Mouse (Mus musculus): ENCODE results near the gene Pim3.

Pim3 gene
- long read RNA-seq, experiment 1, transcript Pim3-201 (6 exons, 2,427 nt), result major isoform, 50 of 55 reads
- long read RNA-seq, experiment 1, partial matches to known transcripts, result 2 of 55 reads
- long read RNA-seq, experiment 1, other reads (novel, unspliced or antisense), result 3 of 55 reads
- long read RNA-seq, experiment 2, transcript Pim3-201 (6 exons, 2,427 nt), result major isoform, 133 of 145 reads
- long read RNA-seq, experiment 2, partial matches to known transcripts, result 6 of 145 reads
- long read RNA-seq, experiment 2, other reads (novel, unspliced or antisense), result 6 of 145 reads

DNA sequence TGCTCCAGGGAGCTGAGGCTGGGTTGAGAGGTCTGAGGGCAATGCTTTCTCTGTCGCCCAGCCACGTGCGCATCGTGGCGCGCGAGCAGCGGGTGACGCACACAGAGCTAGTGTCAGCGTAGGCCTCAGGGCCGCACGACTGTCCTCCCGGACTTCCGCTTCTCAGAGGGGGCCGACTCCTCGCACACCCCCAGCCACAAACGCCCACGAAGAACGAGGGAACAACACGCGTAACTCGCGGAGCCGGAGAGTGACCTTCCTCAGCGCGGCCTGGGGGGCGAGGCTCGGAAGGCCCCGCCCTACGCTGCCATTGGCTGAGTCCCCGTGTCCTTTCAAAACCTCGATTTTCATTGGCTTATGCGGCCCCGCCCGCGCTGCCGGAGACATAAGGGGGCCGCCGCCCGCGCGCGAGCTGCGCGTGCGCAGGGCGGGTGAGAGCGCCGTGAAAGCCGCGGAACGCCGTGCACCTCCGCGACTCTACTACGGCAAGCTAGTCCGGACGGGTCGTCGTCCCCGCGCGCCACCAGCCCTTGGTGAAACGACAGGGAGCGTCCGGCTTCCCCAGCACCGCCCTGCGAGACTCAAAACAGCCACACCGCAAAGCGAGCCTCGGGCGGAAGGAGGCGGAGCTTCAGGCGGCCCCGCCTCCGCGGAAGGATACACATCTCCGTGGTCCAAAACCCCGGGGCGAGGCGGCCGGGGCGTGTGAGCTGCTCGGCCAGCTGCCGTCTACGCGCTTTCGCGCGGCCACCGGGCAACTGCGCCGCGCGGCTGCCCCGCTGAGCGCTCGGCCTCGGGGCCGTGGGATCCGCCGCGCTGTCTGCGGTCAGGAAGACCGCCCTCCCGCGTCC, at the start of gene Pim3:
Gene Pim3 (plus strand): TSS at position 415 of the 851 bp plus-strand sequence.
- intact Hi-C loops (cut with DNase I), result no loop called here

DNA sequence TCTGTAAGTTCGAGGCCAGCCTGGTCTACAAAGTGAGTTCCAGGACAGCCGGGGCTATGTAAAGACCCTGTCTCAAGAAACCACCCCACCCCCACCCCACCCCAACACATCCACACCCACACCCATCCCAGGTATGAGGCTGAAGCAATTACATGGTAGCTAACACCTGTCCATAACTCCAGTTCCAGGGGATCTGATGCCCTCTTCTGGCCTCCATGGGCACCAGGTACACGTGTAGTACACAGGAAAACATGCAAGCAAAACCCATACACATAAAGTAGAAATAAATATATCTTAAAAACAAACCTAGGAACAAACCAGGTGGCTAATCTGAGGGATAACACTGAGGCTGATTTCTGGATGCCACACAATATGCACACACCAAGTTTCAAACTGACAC, 48.7 kb upstream of the Pim3 start:
- intact Hi-C loops (cut with DNase I), result loop anchor here (1.0 kb wide), 1 partner anchor 55 kb away; no protein-coding TSS in a partner anchor

DNA sequence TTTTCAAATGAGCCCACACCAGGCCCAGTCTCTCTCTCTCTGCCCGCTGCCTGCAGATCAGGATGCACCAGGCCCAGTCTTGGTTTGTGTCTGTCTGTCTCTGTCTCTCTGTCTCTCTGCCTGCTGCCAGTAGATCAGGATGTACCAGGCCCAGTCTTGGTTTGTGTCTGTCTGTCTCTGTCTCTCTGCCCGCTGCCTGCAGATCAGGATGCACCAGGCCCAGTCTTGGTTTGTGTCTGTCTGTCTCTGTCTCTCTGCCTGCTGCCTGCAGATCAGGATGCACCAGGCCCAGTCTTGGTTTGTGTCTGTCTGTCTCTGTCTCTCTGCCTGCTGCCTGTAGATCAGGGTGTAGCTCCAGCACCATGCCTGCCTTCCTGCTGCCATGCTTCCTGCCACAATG, 48.1 kb upstream of the Pim3 start:
- intact Hi-C loops (cut with DNase I), result loop anchor here (1.0 kb wide), 1 partner anchor 56 kb away; no protein-coding TSS in a partner anchor

DNA sequence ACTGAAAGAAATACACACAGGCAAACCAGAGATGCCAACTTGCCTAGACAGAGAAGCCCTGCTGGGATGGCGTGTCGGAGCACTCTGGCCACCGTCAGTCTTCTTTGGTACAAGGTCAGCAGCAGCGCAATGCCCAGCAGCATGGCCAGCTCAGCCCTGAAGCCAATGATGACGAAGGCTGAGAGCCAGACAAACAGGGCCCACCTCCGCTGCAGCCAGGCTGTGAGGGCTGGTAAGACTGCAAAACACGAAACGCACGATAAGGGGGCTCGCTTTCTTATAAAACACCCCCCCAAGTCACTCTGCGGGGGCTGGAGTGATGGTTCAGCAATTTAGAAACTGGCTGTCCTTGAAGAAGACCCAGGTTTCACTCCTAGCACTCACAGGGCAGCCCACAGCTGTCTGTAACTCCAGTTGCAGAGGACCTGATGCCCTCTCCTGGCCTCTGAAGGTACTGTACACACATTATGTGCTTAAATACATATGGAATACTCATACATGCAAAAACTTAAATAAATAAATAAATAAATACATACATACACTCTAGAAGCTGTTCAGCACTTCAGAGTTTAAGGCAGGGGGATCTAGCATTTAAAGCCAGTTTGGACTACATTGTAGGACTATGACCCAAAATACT, 47.5 kb upstream of the Pim3 start:
- intact Hi-C loops (cut with DNase I), result no loop called here

DNA sequence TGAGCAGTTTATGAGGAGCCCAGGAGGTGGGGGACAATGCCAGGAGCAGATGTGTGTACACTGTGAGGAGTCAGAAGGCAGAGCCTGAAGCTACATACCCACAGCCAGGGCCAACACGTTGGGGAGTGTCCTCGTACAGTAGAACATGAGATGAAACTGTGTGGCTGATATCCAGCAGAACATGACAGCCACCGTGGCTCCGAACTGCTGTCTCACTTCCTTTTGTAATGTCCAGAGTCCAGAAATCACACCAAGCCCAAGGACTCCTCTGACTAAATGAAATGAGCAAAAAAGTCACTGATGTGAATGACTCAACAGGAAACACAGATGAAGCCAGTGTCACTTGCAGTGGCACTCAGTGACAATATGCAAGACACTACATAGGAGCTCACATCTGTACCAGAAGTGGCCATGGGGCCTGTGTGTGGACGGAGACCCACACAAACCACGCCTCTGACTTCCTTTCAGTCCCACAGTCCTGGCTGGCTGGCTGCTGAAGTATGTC, 46.7 kb upstream of the Pim3 start:
- intact Hi-C loops (cut with DNase I), result no loop called here

DNA sequence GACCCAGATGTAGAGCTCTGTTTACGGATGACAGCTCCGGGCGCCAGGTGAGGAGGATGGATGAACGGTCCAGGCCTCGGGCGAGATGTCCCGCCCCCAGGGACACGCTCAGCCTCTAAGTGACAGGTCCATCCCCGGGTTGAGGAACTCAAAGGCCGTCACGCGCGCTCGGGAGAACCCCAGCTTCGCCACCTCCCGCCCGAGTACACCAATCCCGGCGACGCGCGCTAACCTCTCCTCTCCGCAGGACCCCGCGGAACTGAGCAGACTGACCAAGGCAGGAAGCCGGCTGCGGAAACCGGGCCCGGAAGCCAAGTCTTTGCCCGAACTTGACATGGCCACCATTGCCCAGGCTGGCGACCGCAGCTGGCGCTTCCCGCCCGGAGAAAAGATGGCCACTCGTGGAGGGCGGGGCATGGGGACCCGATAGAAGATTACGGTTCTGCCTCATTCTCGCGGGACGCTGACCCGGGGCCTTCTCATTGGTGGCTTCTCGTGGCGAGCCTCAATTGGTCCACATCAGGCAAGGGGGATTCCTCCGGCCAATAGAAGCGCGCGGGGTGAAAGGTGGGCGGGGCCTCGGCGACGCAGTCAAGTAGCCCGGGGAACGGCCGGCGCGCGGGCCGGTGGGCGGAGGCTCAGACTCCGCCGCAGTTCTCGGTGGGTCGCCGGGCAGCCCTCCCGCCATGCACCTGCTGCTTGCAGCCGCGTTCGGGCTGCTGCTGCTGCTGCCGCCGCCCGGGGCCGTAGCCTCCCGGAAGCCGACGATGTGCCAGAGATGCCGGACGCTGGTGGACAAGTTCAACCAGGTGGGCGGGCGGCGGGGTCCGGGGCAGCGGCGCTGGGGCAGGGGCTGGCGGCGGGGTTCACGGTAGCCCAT, 42.7 kb upstream of the Pim3 start, which contains the start of the genes Alg12 and Creld2:
Gene Alg12 (minus strand): TSS at position 293 of the 880 bp plus-strand sequence.
Gene Creld2 (plus strand): TSS at position 621 of the 880 bp plus-strand sequence.
- intact Hi-C loops (cut with DNase I), result no loop called here

DNA sequence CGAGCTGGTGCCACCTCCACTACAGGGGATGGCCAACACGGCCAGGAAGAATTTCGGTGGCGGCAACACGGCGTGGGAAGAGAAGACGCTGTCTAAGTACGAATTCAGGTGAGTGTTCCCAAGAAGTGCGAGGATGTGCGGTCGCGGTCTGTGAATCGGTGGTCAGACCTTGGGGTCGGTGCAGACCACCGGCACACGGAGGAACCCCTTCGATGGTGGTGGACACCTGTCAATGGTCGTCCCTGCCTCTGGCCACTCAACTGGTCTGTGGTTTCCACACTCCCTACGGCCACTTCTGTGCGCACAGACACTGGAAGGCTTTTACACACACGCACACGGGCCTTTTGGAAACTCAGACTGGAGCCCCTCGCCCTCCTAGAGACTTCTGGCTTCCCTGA, 42.1 kb upstream of the Pim3 start:
- intact Hi-C loops (cut with DNase I), result loop anchor here (10.0 kb wide), 2 partner anchors 275 to 395 kb away; partner anchors contain the start of gene Ppp6r2

DNA sequence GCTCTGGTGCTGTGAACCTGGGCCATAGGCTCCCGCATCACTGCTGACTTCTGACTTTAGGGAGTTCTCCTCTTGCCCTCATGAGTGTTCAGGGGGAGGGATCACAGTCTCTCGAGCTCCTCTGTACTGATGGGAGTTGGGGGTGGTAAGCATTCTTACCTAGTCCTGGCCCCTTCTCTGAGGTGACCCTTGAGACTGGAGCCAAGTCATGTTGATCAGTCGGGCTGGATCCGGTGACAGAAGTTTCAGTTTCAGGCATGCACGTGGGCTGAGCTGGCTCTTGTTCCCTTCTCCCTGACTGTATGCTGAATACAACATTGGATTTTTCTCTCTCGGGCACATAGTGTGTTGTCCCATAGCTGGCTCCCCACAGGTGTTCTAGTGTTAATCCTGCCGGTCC, 40.6 kb upstream of the Pim3 start:
- intact Hi-C loops (cut with DNase I), result loop anchor here (10.0 kb wide), 2 partner anchors 273 to 393 kb away; partner anchors contain the start of gene Ppp6r2

DNA sequence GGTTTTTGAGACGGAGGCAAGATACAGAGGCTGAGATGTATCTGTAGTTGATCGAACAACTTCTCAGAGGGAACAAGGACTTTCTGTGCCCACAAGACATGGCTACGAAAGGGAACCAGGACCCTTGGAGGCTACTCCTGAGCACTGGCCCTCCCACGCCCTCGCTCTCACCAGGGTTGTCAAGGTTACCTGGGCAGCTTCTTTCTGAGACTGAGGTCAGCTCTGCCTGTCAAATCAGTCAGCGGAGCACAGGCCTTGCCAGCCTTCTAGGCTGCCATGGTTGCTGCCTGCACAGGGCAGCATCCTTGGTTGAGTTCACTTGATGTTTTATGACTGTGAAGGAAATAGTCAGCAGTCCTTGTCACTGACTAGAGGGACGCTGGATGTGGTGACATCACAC, 39.5 kb upstream of the Pim3 start:
- intact Hi-C loops (cut with DNase I), result loop anchor here (10.0 kb wide), 2 partner anchors 272 to 392 kb away; partner anchors contain the start of gene Ppp6r2

DNA sequence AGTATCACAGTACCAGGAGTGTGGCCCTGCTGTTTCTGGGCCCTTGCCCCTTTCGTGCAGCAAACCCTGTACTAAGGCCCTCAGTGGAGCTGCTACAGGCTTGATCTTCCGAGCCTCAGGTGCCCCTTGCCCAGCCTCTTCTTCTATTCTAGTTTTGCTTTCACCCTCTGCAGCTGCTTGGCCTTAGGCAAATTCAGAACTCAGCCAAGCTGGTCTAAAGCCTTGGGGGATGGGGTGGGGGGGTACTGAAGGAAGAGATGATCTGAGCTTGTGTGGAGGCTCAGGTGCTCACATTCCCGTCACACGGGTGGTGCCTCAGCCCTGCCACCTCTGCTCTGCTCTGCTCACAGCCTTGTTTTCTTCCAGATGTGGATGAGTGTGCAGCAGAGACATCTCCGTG, 38.6 kb upstream of the Pim3 start:
- intact Hi-C loops (cut with DNase I), result loop anchor here (10.0 kb wide), 2 partner anchors 271 to 391 kb away; partner anchors contain the start of gene Ppp6r2

DNA sequence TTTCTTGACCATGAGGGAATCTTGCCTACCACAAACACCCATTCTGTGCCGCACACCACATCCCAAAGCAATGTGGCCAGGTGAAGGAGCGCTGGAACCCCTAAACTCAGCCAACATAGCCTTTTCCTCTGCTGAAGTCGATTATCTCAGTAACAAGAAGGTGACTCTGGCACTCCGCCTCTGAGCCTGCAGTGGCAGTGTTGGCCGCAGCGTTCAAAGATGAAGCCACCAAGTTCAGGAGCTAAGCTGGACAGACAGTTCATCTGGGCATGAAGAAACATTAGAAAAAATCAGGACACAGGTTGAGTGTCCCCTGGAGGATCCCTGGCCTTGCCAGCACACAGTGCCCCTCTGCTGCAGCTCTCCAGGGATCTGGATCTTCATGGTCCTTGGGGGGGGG, 34.5 kb upstream of the Pim3 start:
- intact Hi-C loops (cut with DNase I), result loop anchor here (10.0 kb wide), 2 partner anchors 267 to 387 kb away; partner anchors contain the start of gene Ppp6r2

DNA sequence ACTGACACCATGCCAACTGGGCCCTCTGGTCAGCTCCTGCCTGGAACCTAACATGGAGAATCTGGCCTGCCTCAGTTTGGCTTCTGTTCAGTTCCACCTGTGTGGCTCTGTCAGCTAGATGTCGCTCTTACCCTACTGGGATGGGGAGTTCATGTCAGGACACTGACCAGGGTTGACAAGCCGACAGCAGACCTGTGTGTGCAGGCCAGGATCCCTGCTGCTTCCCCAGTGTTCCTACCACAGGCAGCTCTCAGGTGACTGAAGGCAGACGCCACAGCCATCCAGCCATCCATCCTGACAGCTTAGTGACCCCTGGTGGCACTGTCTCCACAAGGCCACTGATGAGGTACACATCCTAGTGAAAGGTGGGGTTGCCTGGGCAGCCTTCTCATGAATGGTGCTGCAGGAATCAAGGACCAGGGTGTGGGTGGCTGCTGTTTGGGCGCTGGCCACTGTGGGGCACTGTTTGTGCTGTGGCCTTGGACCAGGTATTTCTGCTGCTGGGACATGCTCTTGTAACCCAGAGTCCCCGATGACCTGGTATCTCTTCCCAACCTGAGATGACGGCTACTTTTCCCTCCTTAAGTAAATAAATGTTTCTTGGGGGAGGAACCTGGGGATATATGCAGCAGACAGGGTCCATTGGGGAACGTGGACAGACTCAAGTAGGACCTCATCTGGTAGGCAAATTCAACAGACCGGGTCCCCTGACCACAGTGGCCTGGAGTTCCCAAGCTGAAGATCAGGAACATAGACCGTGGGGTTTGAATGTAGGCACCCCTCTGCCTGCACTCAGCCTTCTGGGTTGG, 33.8 kb upstream of the Pim3 start:
- intact Hi-C loops (cut with DNase I), result loop anchor here (2.0 to 10.0 kb wide), 3 partner anchors 49 to 387 kb away; partner anchors contain the start of gene Ppp6r2

DNA sequence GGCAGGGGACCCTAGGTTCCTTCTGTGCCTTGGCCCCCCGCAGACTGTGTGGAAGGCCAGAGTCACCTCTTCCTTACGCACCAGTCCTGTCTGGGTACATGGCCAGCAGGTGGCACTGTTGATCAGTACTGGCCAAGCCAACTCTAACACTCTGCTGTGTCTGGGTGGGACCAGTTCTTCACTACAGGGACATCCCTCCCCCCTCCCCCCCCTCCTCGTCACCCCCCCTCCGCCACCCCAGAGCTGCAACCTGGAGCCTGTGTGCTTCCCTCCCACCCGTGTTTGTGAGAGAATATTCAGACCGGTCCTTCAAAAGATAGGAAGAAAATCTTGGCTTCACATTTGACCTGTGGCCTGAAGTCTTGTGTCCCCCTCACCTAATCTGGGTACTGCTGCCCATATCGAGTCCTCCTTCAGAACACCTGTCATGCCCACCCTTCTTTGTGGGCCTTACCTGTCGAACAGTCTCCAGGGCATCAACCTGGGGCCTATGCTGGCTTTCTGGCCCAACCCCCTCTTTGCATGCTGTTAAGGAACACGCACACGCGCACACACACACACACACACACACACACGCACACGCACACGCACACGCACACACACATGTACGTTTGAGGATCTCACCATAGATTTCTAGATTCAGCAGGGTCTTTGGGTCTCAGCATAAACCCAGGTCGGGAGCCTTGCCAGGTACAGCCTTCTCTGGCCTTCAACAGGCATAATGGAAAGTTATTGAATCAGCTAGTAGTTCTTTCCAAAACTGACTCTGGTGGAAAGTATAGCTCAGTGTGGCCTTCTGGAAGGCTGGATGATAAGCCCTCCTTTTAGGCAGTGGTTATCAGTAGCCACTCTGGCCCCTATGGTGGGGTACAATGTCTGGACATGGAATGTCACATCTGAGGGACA, 32.9 kb upstream of the Pim3 start:
- intact Hi-C loops (cut with DNase I), result loop anchor here (2.0 to 10.0 kb wide), 3 partner anchors 48 to 386 kb away; partner anchors contain the start of gene Ppp6r2

DNA sequence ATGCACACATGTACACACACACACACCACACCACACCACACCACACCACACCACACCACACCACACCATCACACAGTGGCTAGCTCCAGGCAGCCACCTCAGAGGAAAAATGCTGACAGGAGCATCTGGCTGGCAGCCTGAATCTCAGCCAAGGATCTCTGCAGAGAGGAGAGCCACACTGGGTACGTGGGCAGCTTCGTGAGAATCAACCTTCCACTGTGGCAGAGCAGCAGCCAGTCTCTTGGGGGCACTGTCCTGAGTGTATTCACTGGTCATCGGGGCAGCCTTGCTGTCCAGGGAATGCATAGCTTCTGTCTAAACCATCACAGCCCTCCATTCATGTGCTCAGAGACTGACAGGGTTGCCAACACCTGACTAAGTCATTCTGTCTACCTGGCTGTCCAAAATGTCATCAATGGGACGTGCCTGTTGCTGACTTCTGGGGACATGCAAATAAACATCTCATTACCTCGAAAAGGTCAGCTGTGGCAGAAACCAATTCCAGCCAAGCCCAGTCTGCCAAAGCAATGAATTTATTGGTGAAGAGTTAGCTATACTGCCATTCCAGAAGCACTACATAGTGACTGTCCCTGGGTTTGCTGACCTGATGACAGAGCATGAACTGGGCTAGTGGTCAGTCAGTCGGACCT, 32.1 kb upstream of the Pim3 start:
- intact Hi-C loops (cut with DNase I), result loop anchor here (1.0 to 10.0 kb wide), 4 partner anchors 47 to 385 kb away; partner anchors contain the start of gene Ppp6r2

DNA sequence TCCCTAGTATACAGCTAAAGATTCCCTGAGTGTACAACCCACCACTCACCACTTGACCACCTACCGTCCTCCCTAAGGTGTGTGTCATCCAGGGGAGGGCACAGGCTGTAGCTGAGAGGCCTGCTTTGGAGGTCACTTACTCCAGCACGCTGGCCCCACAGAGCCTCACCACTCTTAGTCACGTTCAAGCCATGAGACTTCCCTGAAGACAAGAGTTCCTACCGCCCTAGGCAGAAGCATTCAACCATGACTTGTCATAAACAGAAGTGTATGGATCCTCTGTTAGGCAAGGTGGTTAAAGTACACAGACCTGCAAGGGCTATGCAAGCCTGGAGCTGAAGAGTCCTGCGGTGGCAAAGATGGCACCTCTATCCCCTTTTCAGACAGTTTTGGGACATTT, 31.3 kb upstream of the Pim3 start:
- intact Hi-C loops (cut with DNase I), result loop anchor here (1.0 kb wide), 1 partner anchor 91 kb away; no protein-coding TSS in a partner anchor

DNA sequence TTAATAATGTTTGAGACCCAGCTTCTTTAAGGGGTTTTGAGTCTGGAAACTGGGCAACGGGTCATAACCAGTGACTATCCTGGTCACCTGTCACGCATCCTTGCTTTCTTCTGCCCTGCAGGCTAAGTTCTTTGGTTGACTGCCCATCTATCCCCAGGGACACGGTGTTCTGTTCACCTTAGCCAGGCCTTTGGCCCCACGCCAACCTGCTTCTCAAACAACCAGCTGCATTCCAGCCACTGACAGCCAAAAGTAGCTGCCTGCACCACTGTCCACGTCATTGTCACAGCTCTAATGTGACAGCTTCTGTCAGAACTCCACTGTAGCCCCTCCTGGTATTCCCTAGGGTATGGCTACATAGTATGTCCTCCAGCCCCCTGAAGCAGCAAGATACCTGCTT, 30.5 kb upstream of the Pim3 start:
- intact Hi-C loops (cut with DNase I), result no loop called here

DNA sequence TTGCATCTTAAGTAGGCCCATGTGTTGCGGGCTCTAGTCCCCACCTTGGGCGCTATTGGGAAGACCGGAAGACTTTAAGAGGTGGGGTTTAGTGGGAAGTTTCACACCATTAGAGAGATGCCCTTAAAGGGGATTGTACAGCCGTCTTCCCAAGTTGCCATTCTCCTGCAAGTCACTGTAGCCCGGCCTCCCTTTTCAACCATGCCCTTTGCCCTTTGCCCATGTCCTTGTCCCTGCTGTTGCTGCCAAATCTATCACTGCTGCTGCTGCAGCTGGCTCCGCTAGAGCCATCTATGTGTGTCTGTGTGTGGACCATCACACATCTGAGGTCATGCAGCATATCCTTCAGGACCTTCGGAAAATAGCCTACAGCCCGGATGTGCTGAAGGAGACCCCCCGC, 29.4 kb upstream of the Pim3 start:
- intact Hi-C loops (cut with DNase I), result no loop called here
